Mouse (Mus musculus): ENCODE data around the gene Setdb1. TPM values are rescaled to one million over a fixed set of nuclear protein-coding genes. Genes with fewer than 3 reads are reported as not detected.
"Not testable (repeated sequence)": the region's sequence is repeated elsewhere in the genome, so short reads cannot be mapped to it uniquely, and the experiment has no call there.

Gene Setdb1
- 39.3 and 44.2 TPM in 2 replicates for polyA plus RNA-seq (2014; fragmentation: Nextera tagmentation; extraction: Ambion mirVana)

DNA sequence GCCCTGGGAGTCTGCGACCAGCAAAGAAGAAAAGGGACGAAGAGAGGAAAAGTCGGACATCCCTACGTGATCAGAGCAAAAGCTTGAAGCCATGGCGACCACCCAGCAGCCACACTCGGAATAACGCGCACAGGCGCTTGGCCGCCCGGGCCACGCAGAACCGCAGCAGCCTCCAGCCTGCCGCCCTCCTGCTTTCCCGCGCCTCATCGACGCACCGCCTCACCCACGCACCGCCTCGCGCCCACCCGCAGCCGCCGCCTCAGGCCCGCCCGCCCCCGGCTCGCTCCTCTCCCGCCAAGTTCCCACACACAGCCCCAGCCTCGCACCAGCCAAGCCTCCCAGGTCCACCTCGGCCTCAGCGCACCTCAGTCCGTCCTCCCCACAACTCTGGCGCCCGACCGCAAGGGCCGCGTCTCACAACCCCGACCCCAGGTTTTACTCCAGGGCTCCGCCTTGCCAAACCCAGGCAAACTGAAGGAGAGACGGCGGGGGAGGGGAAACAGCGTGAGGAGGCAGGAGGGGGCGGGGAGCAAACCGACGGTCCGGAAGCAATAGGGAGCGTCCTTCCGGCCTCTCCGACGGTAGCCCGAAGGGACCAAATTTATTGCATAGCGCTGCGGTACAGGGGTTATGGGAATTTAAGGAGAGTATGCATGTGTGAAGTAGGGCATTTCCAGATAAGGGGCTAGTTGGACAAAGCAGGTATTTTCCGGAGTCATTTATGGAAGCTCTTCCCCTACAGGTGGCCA lies at the start of gene Setdb1:
Gene Setdb1 (minus strand): TSS at position 502 of the 749 bp plus-strand sequence.
- not testable (repeated sequence) for H3K4me1 ChIP-seq (ENCODE audit: control insufficient read depth, insufficient read depth, low read length); H3K27me3 ChIP-seq (replicated peaks; ENCODE audit: control insufficient read depth, insufficient read depth, low read length); H3K9me3 ChIP-seq (ENCODE audit: control insufficient read depth, low read length)
- peak within 1 kb of the TSS; percentile 34; the same call in 1 of the 2 replicates for H3K27ac ChIP-seq (replicated peaks; ENCODE audit: low read depth, low read length)
- ATAC-seq (ENCODE audit: low read depth) (peak; percentile 94), DNase-seq (ENCODE audit: low spot score) (peak; percentile 98)
- peaks cover 20% of the 10 kb centered on the region for H3K36me3 ChIP-seq (ENCODE audit: control insufficient read depth, insufficient read depth, low read length)
- H3K9ac ChIP-seq (ENCODE audit: low read depth, low read length): peak within 1 kb of the TSS; percentile 69
- H3K4me3 ChIP-seq (ENCODE audit: low read depth, low read length): peak within 1 kb of the TSS; percentile 47
- WGBS: under 1% methylated on average over 21 of the region's 57 CpGs
- H3K4me2 ChIP-seq (ENCODE audit: low read depth, low read length): peak within 1 kb of the TSS; percentile 46

DNA sequence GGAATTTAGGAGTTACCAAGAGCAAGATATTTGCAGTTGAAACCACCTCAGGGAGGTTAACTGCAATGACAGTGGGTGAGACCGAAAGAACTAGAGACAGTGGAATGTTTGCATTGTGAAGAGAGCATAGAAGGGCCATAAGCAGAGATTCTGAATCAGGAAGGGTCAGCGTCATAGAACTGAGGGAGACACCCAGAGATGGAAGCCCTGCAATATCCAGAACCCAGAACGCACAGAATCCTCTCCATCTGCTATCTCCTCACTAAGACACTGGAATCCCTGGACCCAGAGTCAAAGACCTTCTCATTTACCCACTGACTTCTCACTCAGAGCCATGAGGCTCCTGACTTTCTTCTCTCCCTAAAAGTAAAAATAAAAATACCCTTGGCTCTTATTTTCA lies 45.7 kb upstream of the Setdb1 start, which contains the start of gene 4930558C23Rik:
Gene 4930558C23Rik (minus strand): TSS at position 101 of the 400 bp plus-strand sequence.
- no peaks in the 10 kb centered on the region for H3K27me3 ChIP-seq (replicated peaks; ENCODE audit: control insufficient read depth, insufficient read depth, low read length)
- no peaks in the 10 kb centered on the region for H3K36me3 ChIP-seq (ENCODE audit: control insufficient read depth, insufficient read depth, low read length)
- H3K4me2 ChIP-seq (ENCODE audit: low read depth, low read length): no peak within 1 kb of the TSS
- DNase-seq (ENCODE audit: low spot score) (no peak), ATAC-seq (ENCODE audit: low read depth) (no peak)
- H3K9ac ChIP-seq (ENCODE audit: low read depth, low read length): no peak within 1 kb of the TSS
- H3K4me3 ChIP-seq (ENCODE audit: low read depth, low read length): no peak within 1 kb of the TSS
- no peak within 1 kb of the TSS for H3K27ac ChIP-seq (replicated peaks; ENCODE audit: low read depth, low read length)
- H3K9me3 ChIP-seq (ENCODE audit: control insufficient read depth, low read length): no peaks in the 10 kb centered on the region
- WGBS: 91% methylated on average over 3 of the region's 3 CpGs
- no peaks in the 10 kb centered on the region for H3K4me1 ChIP-seq (ENCODE audit: control insufficient read depth, insufficient read depth, low read length)

DNA sequence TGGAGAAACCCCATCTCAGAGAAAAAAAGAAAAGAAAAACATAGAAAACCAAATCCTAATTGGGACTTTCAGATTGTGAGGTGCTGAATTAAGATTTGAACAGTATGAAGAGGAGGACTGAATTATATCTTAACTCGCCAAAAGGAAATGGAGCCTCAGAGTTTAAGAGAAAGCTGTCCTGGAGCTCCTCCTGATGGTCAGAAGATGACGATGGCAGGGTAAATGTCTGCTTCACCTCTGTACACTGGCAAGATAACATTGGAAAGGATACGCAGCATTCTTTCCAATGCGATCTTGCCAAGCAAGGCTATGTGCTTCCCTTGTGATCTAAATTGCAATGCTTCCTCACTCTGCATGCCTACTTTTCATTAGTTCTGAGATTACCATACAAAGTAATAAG lies 37.4 kb upstream of the Setdb1 start:
- Histone ChIP-seq H3K27me3 (replicated peaks; ENCODE audit: control insufficient read depth, insufficient read depth, low read length) (no peaks in the 10 kb centered on the region), H3K4me3 (ENCODE audit: low read depth, low read length) (no peak overlapping the region), H3K9ac (ENCODE audit: low read depth, low read length) (no peak overlapping the region), H3K4me1 (ENCODE audit: control insufficient read depth, insufficient read depth, low read length) (no peaks in the 10 kb centered on the region), H3K9me3 (ENCODE audit: control insufficient read depth, low read length) (peaks cover 7% of the 10 kb centered on the region), H3K36me3 (ENCODE audit: control insufficient read depth, insufficient read depth, low read length) (no peaks in the 10 kb centered on the region), H3K27ac (replicated peaks; ENCODE audit: low read depth, low read length) (no peak overlapping the region), H3K4me2 (ENCODE audit: low read depth, low read length) (no peak overlapping the region)
- no peak for DNase-seq (ENCODE audit: low spot score)
- WGBS: 82% methylated on average over 4 of the region's 4 CpGs
- no peak for ATAC-seq (ENCODE audit: low read depth)

DNA sequence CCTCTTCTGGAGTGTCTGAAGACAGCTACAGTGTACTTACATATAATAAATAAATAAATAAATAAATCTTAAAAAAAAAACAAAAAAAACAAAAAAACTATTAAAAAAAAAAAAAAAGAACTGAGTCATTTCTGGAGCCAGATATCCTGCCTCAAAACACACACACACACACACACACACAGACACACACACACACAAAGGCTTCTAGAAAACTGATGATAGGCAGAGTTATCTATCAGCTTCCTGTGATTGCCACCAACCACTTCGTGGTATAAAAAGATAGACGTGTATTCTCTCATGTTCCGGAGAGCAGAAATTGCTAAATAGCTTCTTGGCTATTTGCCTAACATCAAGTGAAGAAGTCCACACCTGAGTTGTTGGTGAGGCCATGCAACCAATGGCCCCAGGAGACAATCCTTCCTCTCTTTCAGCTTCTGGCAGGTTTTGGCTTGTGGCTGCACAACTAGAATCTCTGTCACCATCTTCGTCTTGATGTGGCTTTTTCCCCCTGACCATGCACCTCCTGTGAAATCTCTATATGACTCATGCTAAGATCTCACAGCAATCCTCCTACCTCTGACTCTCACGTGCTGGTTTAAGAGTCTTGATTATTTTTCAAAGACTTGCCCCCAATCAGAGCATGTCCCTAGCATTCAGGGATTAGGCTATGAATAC lies 28.5 kb upstream of the Setdb1 start:
- WGBS: 80% methylated on average over 5 of the region's 5 CpGs
- ATAC-seq (ENCODE audit: low read depth): no peak

DNA sequence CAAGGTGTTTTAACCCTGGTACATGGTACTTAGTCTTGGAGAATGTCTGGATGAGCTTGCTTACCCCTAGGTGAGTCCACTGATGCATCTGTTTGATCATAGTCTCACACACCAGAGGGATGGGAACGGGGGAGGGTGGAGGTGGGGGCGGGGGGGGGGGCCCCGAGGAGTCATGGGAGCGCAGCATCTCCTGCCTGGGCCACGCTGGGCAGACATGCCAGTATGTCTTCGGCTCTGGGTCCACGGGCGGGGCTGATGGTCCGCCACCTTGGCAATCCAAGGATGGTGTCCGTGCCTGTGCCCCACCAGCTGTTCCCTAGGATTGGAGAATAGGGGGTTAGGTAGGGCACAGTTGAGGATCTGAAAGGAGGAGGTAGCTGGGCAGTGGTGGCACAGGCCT lies 16.2 kb upstream of the Setdb1 start:
- H3K4me3 ChIP-seq (ENCODE audit: low read depth, low read length): no peak overlapping the region
- H3K9ac ChIP-seq (ENCODE audit: low read depth, low read length): no peak overlapping the region
- H3K27me3 ChIP-seq (replicated peaks; ENCODE audit: control insufficient read depth, insufficient read depth, low read length): no peaks in the 10 kb centered on the region
- no peak overlapping the region for H3K27ac ChIP-seq (replicated peaks; ENCODE audit: low read depth, low read length)
- 92% methylated on average over 10 of the region's 10 CpGs for WGBS
- no peaks in the 10 kb centered on the region for H3K36me3 ChIP-seq (ENCODE audit: control insufficient read depth, insufficient read depth, low read length)
- H3K4me1 ChIP-seq (ENCODE audit: control insufficient read depth, insufficient read depth, low read length): no peaks in the 10 kb centered on the region
- H3K4me2 ChIP-seq (ENCODE audit: low read depth, low read length): no peak overlapping the region
- DNase-seq (ENCODE audit: low spot score) (no peak), ATAC-seq (ENCODE audit: low read depth) (no peak)
- H3K9me3 ChIP-seq (ENCODE audit: control insufficient read depth, low read length): peaks cover 19% of the 10 kb centered on the region

More for the DNA sequence above, 28.5 kb upstream of the Setdb1 start:
- H3K9me3 ChIP-seq (ENCODE audit: control insufficient read depth, low read length): no peaks in the 10 kb centered on the region
- no peaks in the 10 kb centered on the region for H3K4me1 ChIP-seq (ENCODE audit: control insufficient read depth, insufficient read depth, low read length)
- no peak overlapping the region for H3K4me3 ChIP-seq (ENCODE audit: low read depth, low read length)
- H3K36me3 ChIP-seq (ENCODE audit: control insufficient read depth, insufficient read depth, low read length): no peaks in the 10 kb centered on the region
- no peak overlapping the region for H3K4me2 ChIP-seq (ENCODE audit: low read depth, low read length)
- no peak overlapping the region for H3K9ac ChIP-seq (ENCODE audit: low read depth, low read length)
- no peak overlapping the region for H3K27ac ChIP-seq (replicated peaks; ENCODE audit: low read depth, low read length)
- no peak for DNase-seq (ENCODE audit: low spot score)
- no peaks in the 10 kb centered on the region for H3K27me3 ChIP-seq (replicated peaks; ENCODE audit: control insufficient read depth, insufficient read depth, low read length)

DNA sequence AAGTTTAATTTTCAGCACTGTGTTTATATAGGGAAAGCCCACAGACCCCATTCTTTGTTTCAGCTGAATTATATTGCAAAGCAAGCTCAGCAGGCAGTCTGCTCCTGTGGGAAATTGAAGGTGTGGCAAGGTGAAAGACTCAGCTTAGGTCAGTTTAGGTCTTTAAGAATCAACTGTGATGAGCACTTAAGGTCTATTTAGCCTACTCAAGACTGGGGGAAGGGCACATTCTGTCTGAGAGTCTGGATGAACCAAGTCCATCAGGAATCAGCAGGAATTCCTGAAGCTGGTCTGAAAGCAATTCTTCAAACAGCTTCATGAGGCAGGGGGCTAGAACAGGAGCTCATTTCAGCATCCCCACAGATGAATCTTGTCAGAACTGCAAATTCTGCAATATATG lies 13.1 kb upstream of the Setdb1 start:
- Histone ChIP-seq H3K9me3 (ENCODE audit: control insufficient read depth, low read length) (no peaks in the 10 kb centered on the region), H3K4me3 (ENCODE audit: low read depth, low read length) (no peak overlapping the region), H3K4me1 (ENCODE audit: control insufficient read depth, insufficient read depth, low read length) (no peaks in the 10 kb centered on the region), H3K36me3 (ENCODE audit: control insufficient read depth, insufficient read depth, low read length) (no peaks in the 10 kb centered on the region), H3K27me3 (replicated peaks; ENCODE audit: control insufficient read depth, insufficient read depth, low read length) (no peaks in the 10 kb centered on the region), H3K4me2 (ENCODE audit: low read depth, low read length) (no peak overlapping the region), H3K27ac (replicated peaks; ENCODE audit: low read depth, low read length) (no peak overlapping the region), H3K9ac (ENCODE audit: low read depth, low read length) (no peak overlapping the region)
- ATAC-seq (ENCODE audit: low read depth) (no peak), DNase-seq (ENCODE audit: low spot score) (no peak)

DNA sequence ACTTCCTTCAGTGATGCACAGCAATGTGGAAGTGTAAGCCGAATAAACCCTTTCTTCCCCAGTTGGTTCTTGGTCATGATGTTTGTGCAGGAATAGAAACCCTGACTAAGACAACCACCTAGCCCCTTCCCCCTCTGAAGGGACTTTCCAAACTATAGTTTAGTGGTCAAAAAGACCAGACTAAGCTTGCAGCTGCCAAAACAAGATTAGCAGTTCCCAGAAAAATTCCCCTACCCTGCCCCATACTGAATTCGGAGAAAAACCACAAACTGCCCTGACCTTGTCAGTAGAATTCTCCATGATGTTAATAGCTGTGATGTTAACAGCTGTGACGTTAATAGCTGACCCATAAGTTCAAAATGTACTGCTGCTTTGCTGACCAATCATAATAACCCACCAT lies 3.3 kb upstream of the Setdb1 start:
- not testable (repeated sequence) for DNase-seq (ENCODE audit: low spot score); H3K27ac ChIP-seq (replicated peaks; ENCODE audit: low read depth, low read length); H3K4me2 ChIP-seq (ENCODE audit: low read depth, low read length); H3K27me3 ChIP-seq (replicated peaks; ENCODE audit: control insufficient read depth, insufficient read depth, low read length); H3K4me1 ChIP-seq (ENCODE audit: control insufficient read depth, insufficient read depth, low read length); H3K36me3 ChIP-seq (ENCODE audit: control insufficient read depth, insufficient read depth, low read length); H3K9ac ChIP-seq (ENCODE audit: low read depth, low read length); ATAC-seq (ENCODE audit: low read depth); H3K9me3 ChIP-seq (ENCODE audit: control insufficient read depth, low read length); H3K4me3 ChIP-seq (ENCODE audit: low read depth, low read length)
- WGBS: 76% methylated on average over 3 of the region's 3 CpGs

DNA sequence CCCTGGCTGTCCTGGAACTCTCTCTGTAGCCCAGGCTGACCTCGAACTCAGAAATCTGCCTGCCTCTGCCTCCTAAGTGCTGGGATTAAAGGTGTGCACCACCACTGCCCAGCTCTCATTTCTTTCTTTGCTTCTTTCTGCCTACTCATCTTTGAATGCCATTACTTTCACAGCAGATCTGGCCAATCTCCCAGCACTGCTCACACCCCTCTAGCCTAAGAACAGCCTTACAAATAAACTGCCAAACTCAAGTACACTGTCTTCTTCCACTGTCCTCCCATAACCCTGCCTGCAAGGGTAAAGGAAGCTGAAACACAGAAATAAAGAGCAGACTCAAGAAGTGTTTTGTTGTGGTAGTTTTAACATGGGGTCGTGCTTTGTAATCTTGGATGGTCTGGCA lies 744 bp upstream of the Setdb1 start:
- WGBS: 90% methylated on average over 2 of the region's 2 CpGs
- no peak overlapping the region for H3K9ac ChIP-seq (ENCODE audit: low read depth, low read length)
- no peak for ATAC-seq (ENCODE audit: low read depth)
- H3K4me1 ChIP-seq (ENCODE audit: control insufficient read depth, insufficient read depth, low read length): no peaks in the 10 kb centered on the region
- DNase-seq (ENCODE audit: low spot score): no peak
- H3K4me2 ChIP-seq (ENCODE audit: low read depth, low read length): no peak overlapping the region
- no peaks in the 10 kb centered on the region for H3K27me3 ChIP-seq (replicated peaks; ENCODE audit: control insufficient read depth, insufficient read depth, low read length)
- no peak overlapping the region for H3K4me3 ChIP-seq (ENCODE audit: low read depth, low read length)
- H3K36me3 ChIP-seq (ENCODE audit: control insufficient read depth, insufficient read depth, low read length): peaks cover 13% of the 10 kb centered on the region
- H3K9me3 ChIP-seq (ENCODE audit: control insufficient read depth, low read length): no peaks in the 10 kb centered on the region
- no peak overlapping the region for H3K27ac ChIP-seq (replicated peaks; ENCODE audit: low read depth, low read length)

Measured in embryonic facial prominence, embryonic 14.5 days (tissue).